Mouse (Mus musculus) hindbrain, embryonic 16.5 days (tissue): ENCODE data around the gene Ksr1. TPM values are rescaled to one million over a fixed set of nuclear protein-coding genes. Genes with fewer than 3 reads are reported as not detected.

Experiments
- ATAC-seq: fragments of 200-750 bp; cut with Nextera tagmentation; 2 replicates; pipeline ENCODE4 v1.8.0; 2017; ENCODE audit warnings: moderate TSS enrichment, moderate library complexity
- H3K27ac ChIP-seq: fragments of 300-500 bp; sonication (generic); 2 replicates; pipeline ENCODE4 v1.5.1; 2014; ENCODE audit warnings: low read depth, mild to moderate bottlenecking, control low read depth, low read length, moderate library complexity
- H3K27me3 ChIP-seq: fragments of 300-500 bp; sonication (generic); replicated peaks from 2 replicates; pipeline ENCODE4 v1.6.1; 2014; ENCODE audit warnings: low read length; ENCODE audit not compliant: control insufficient read depth, insufficient read depth
- H3K36me3 ChIP-seq: fragments of 300-500 bp; sonication (generic); 2 replicates; pipeline ENCODE4 v1.6.1; 2014; ENCODE audit warnings: mild to moderate bottlenecking, low read length, moderate library complexity, mixed read lengths; ENCODE audit not compliant: control insufficient read depth, insufficient read depth
- H3K4me1 ChIP-seq: fragments of 300-500 bp; sonication (generic); 2 replicates; pipeline ENCODE4 v1.6.1; 2014; ENCODE audit warnings: low read depth, low read length; ENCODE audit not compliant: control insufficient read depth, insufficient read depth
- H3K4me2 ChIP-seq: fragments of 300-500 bp; sonication (generic); 2 replicates; pipeline ENCODE4 v1.6.1; 2014; ENCODE audit warnings: mild to moderate bottlenecking, low read length, control low read depth, moderate library complexity
- H3K4me3 ChIP-seq: fragments of 300-500 bp; sonication (generic); 2 replicates; pipeline ENCODE4 v1.5.1; 2014; ENCODE audit warnings: mild to moderate bottlenecking, low read length, control low read depth, moderate library complexity
- H3K9ac ChIP-seq: fragments of 300-500 bp; sonication (generic); 2 replicates; pipeline ENCODE4 v1.6.1; 2014; ENCODE audit warnings: low read depth, mild to moderate bottlenecking, control low read depth, low read length, moderate library complexity
- H3K9me3 ChIP-seq: fragments of 300-500 bp; sonication (generic); 2 replicates; pipeline ENCODE4 v1.6.1; 2014; ENCODE audit warnings: mild to moderate bottlenecking, low read length, moderate library complexity; ENCODE audit not compliant: control insufficient read depth
- WGBS: fragments of 180-500 bp; shearing (Covaris S2); extraction: QIAGEN DNeasy Blood & Tissue Kit; methylation state at CpG from one replicate; pipeline ENCODE4 v1.1.7; 2014; 5-methylcytosine and 5-hydroxymethylcytosine counted together
- polyA plus RNA-seq: library from polyadenylated mRNA; unstranded; fragments of >200 nt; fragmentation: Nextera tagmentation; extraction: Ambion mirVana; gene quantifications from 2 replicates; pipeline ENCODE4 v1.2.1, GENCODE M21; 2015

Gene Ksr1
- polyA plus RNA-seq, 1 experiment from 2014 or later: 4.4 TPM

DNA sequence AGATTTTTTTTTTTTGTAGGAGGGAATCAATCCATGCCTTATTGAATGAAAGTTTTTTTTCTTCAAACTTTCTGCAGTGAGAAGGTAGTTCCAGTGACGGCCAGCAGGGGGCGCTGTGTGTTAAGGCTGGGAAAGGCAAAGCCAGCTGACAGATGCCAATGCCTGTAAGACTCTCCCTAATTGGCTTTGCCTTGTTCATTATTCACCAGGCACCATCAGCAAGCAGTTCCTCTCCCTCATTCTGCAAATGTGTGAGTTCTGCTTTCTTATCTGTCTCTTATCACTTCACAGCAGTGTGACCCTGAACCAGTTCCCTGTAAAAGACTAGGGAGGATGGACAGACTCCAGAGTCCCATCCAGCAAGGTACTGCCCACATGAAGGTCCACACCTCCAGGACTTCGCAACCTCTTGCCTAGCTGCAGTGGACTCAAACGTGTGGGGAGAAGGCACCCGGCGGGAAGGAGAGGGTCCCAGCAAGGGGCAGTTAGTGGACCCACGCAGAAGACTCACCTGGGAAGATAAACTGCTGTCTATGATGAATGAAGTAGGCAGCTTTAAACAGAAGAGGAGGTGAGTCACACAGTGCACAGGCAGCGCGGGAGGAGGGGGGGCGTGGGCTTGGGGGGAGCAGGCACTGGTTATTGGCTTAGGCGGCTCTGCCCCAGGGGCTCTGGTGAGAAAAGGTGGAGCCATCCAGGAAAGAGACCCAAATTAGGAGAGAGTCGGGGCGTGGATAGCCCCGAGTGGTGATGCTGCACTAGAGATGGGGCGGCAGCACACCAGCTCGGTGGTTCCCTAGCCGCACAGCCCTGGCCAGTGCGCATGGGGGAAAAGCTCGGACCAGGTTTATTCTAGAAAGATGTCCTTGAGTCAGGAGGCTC is 115.4 kb downstream of the Ksr1 start:
- peak; percentile 78; the same call in 1 of the 2 replicates for ATAC-seq
- peaks cover 6% of the 10 kb centered on the region for H3K4me1 ChIP-seq
- H3K4me2 ChIP-seq: no peak overlapping the region
- no peaks in the 10 kb centered on the region for H3K9me3 ChIP-seq
- peak overlapping the region; percentile 9 for H3K9ac ChIP-seq
- 0 out of 2 replicates have a peak overlapping the region, but pooled peaks have one; percentile 31 for H3K27ac ChIP-seq
- no peaks in the 10 kb centered on the region for H3K27me3 ChIP-seq
- H3K4me3 ChIP-seq: no peak overlapping the region
- H3K36me3 ChIP-seq: peaks cover 2% of the 10 kb centered on the region
- 62% methylated on average over 19 of the region's 19 CpGs for WGBS

DNA sequence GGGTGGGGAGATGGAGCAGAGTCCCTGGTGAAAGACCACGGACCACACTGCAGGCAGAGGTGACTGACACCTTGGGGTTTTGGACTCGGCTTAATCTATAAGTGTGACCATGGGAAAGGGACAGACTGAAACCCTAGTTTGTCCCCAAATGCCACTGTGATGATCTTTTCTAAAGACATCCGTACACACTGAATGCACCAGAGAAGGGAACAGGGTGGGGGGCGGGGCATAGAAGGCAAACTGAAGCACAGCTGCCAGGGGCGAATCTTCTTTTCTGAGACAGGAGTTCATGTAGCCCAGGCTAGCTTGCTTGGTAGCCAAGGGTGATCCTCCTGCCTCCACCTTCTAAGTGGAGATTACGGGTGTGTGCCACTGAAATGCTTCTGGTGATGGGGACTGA is 122.5 kb downstream of the Ksr1 start:
- peaks cover 7% of the 10 kb centered on the region for H3K36me3 ChIP-seq
- H3K4me1 ChIP-seq: no peaks in the 10 kb centered on the region
- no peak overlapping the region for H3K4me3 ChIP-seq
- ATAC-seq: no peak
- WGBS: 74% methylated on average over 6 of the region's 6 CpGs
- H3K4me2 ChIP-seq: no peak overlapping the region
- H3K9ac ChIP-seq: no peak overlapping the region
- no peaks in the 10 kb centered on the region for H3K27me3 ChIP-seq
- H3K9me3 ChIP-seq: no peaks in the 10 kb centered on the region
- no peak overlapping the region for H3K27ac ChIP-seq

DNA sequence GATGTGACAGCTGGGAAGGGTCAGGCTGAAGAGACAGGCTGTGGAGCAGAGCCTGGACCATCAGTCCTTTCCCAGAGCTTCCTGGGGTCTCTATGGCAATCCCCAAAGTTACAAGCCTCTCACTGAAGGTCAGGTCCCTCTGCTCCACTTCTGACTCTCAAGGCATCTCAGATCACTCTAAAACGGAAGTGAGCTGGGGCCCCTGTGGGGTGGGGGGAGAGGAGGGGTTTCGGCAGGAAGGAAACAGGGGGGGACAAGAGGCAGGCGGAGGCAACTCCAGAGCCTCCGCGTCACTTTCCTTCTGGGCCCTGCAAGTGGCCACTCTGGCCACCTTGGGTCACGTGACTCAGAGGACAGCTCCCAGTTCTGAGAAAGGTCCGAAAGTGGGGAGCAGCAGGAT is 122.9 kb downstream of the Ksr1 start:
- 55% methylated on average over 7 of the region's 7 CpGs for WGBS
- Histone ChIP-seq H3K4me1 (no peaks in the 10 kb centered on the region), H3K4me3 (no peak overlapping the region), H3K27me3 (no peaks in the 10 kb centered on the region), H3K9ac (no peak overlapping the region), H3K27ac (no peak overlapping the region), H3K36me3 (peaks cover 7% of the 10 kb centered on the region), H3K9me3 (no peaks in the 10 kb centered on the region), H3K4me2 (no peak overlapping the region)
- ATAC-seq: no peak

DNA sequence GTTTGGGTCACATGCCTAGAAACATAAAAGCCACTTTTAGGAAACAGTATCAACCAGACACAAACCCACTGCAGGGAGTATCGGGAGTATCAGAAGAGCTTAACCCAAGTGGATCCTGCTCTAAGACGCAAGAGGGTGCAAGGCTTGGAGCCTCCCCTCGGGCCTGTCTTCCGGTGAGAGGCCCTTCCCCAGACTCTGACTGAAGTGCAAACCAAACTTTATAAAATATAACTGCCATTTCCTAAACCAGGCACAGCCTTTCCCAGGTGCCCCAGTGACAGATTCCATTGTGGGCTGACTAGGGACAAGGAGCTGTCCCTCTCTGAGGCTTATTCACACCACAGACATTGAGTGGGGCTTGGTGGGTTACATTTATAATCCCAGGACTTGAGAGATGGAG is 123.4 kb downstream of the Ksr1 start:
- Histone ChIP-seq H3K36me3 (peaks cover 7% of the 10 kb centered on the region), H3K27me3 (no peaks in the 10 kb centered on the region), H3K4me3 (no peak overlapping the region), H3K27ac (no peak overlapping the region), H3K4me2 (no peak overlapping the region), H3K4me1 (no peaks in the 10 kb centered on the region), H3K9me3 (no peaks in the 10 kb centered on the region), H3K9ac (no peak overlapping the region)
- 79% methylated on average over 4 of the region's 4 CpGs for WGBS
- ATAC-seq: no peak

DNA sequence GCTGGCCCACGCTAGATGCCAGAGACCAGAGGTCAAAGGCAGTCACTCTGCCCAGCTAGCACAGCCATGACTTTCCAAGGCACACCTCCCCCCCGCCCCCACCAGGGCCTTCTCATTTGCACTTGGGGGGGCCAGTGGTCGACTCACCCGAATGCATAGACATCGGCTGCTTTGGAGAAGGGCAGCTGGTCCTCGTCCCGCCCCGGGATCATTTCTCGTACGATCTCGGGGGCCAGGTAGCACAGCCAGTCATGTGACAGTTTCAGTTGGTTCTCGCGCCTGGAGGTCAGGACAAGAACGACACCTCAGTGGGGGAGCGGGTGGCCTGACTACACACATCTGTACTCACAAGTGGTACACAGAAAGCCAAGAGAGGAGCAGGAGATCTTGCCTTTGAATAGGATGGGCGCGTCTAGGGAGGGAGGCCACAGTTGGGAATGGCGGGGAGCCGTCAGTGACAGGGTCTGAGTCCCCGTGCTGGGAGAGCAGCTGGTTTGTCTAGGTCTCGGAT is 125.6 kb downstream of the Ksr1 start:
- Histone ChIP-seq H3K27me3 (no peaks in the 10 kb centered on the region), H3K36me3 (peaks cover 4% of the 10 kb centered on the region; the same call in 1 of the 2 replicates), H3K4me2 (no peak overlapping the region), H3K9ac (no peak overlapping the region), H3K4me3 (no peak overlapping the region), H3K9me3 (no peaks in the 10 kb centered on the region), H3K27ac (no peak overlapping the region), H3K4me1 (no peaks in the 10 kb centered on the region)
- WGBS: 76% methylated on average over 19 of the region's 21 CpGs
- ATAC-seq: no peak

DNA sequence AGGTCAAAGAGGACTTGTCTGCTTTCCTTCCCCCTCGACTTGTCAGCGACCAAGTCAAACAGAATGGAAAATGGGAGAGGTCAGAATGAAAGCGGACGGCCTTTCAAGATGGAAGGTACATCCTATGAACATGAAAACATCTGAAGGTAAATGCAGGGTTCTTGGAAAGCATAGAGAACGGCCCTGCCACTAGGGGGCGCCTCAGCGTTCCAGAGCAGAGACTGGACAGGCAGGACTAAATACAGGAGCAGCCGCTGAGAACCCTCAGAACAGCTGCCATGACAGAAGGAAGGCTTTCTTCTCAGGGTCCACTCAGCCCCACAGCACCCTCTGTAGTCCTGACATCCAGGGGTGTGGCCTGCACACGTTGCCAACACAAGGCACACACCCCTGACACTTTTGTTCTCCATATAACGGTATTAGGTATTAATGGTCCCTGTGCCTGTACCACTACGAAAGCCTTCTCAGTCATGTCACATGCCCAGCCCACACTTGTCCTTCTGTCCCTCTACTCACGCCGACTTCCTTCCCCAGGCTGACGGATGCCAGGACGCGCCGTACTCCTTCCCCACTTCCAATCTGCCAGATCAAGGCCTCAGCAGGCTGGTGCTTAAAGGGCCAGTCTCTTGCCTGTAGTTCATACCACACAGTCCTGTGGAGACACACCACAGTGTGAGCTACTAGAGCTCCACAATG is 126.2 kb downstream of the Ksr1 start:
- 86% methylated on average over 17 of the region's 17 CpGs for WGBS
- H3K36me3 ChIP-seq: peaks cover 4% of the 10 kb centered on the region; the same call in 1 of the 2 replicates
- no peak for ATAC-seq

DNA sequence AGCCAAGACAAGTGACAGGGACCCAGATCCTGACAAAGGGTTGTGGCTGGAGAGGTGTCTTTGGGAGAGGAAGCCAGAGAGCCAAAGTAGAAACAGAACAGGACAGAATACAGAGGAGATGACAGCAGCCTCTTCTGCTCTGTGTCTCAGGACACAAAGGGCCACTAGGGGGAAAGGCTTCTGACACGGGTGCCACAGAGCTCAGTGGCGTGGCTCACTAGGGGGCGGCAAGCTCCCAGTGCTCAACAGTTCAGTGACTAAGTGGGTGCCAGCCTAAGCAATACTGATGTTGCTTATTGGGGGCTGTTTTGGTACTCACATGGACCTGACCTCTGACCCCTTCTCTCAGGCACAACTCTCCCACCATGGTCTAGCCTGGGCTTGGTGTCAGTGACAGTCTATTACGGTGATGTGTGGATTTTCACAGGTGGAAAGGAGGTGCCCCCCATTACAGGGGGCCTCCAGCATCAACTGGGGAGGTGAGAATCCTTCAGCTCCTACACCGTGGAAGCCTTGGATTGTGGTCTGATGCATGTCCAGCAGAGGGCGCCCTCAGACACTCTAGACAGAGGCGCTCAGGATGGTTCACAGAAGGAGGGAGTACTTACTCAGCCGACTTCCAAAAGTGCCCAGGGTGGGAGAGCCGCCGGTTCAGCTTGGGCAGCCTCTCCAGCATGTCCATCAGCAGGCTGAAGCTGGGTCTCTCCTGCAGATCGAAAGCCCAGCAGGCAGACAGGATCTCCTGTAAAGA is 127.1 kb downstream of the Ksr1 start:
- no peak overlapping the region for H3K4me2 ChIP-seq
- no peak overlapping the region for H3K9ac ChIP-seq
- ATAC-seq: 0 out of 2 replicates have a peak, but pooled peaks have one; percentile 34
- no peaks in the 10 kb centered on the region for H3K4me1 ChIP-seq
- no peaks in the 10 kb centered on the region for H3K27me3 ChIP-seq
- WGBS: 52% methylated on average over 11 of the region's 11 CpGs
- no peaks in the 10 kb centered on the region for H3K9me3 ChIP-seq
- H3K36me3 ChIP-seq: peaks cover 4% of the 10 kb centered on the region; the same call in 1 of the 2 replicates
- H3K27ac ChIP-seq: no peak overlapping the region
- no peak overlapping the region for H3K4me3 ChIP-seq

More for the DNA sequence above, 126.2 kb downstream of the Ksr1 start:
- Histone ChIP-seq H3K9me3 (no peaks in the 10 kb centered on the region), H3K4me2 (no peak overlapping the region), H3K9ac (no peak overlapping the region), H3K4me3 (no peak overlapping the region), H3K4me1 (no peaks in the 10 kb centered on the region), H3K27me3 (no peaks in the 10 kb centered on the region), H3K27ac (no peak overlapping the region)

DNA sequence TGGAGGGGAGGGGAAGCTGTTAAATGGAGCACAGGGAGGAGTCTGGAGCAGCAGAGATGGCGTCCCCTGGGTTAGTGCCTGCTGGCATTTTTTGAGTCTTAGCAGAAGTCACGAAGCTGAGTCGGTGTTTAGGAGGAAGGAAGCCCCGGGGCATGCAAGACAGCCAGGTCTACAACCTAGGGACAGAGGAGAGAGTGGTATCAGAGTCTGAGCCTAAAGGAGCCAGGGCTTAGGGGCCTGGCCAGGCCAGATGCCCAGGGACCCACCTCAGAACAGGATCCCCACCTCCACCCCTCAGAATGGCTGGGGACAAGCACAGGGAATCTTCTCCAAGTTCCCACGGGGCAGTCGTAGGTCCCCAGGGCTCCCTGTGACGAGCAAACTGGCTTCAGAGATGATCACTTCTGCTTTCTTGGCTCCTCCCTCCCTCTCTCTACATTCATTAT is 129.0 kb downstream of the Ksr1 start:
- Histone ChIP-seq H3K4me2 (no peak overlapping the region), H3K4me1 (no peaks in the 10 kb centered on the region), H3K9ac (no peak overlapping the region), H3K4me3 (no peak overlapping the region), H3K27me3 (no peaks in the 10 kb centered on the region), H3K36me3 (peaks cover 4% of the 10 kb centered on the region; the same call in 1 of the 2 replicates), H3K27ac (no peak overlapping the region), H3K9me3 (no peaks in the 10 kb centered on the region)
- WGBS: 72% methylated on average over 6 of the region's 7 CpGs
- no peak for ATAC-seq
